In the genomic region with DNA sequence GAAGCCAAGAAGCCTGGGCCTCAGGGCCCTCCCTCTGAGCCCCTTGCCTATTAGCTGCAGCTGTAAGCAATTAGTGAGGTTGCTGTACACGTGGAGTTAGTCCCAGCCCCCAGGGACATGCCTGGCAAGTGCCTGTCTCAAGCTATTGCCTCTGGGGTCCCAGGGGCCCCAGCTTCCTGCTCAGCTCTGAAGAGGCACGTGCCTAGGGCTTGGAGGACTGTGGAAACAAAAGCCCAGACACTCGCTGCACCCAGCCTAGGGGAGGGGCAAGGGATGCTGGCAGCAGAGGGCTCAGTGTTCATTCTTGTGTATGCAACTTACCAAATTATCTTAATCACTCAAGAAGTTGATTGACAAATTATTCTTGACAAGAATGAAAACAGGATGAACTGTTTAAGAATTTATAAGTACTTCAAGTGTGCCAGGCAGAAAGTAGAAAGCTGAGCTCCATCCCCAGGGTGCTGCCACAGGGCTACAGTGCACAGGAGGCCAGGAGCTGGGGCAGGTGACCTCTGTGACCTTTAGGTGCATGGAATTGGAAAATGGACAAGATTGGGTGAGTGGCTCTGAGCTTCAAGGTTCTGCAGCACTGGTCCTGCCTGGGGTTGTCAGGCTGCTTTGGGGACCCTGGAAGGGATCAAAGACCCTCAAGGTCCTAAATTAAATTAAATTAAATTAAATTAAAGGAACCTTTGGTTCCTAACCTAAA, we compare ENCODE assay signal across 10 mouse cellular contexts.
DNase-seq lines count a peak whose midpoint lies in the region; ATAC-seq and TF ChIP-seq lines count a peak whose summit lies in the region.
"Had no signal": no experiment of that assay in that cellular context is flagged by ENCODE, and none has a peak within 500 bp of the region (broad histone marks: within the 10 kb centered on the region; RNA-seq: fewer than 3 reads in every experiment).

No protein-coding gene starts in this region.

- H3K4me1 ChIP-seq in lung, embryonic 14.5 days (ENCODE audit: insufficient read depth) = no peaks in the 10 kb centered on the region
- H3K4me1 ChIP-seq in forebrain, embryonic 13.5 days = peaks cover 13% of the 10 kb centered on the region
- no peaks in the 10 kb centered on the region for H3K4me1 ChIP-seq in liver, embryonic 12.5 days
- H3K4me1 ChIP-seq in stomach, embryonic 16.5 days (ENCODE audit: control insufficient read depth, insufficient read depth, low read length) = no peaks in the 10 kb centered on the region
- H3K4me1 ChIP-seq in thymus, adult 2 months (replicated peaks; ENCODE audit: control insufficient read depth, insufficient read depth, low read length) = no peaks in the 10 kb centered on the region

- no peaks in the 10 kb centered on the region for H3K27me3 ChIP-seq in lung, embryonic 14.5 days (ENCODE audit: insufficient read depth, low read length)
- H3K27me3 ChIP-seq in forebrain, embryonic 13.5 days = peaks cover 15% of the 10 kb centered on the region
- H3K27me3 ChIP-seq in liver, embryonic 12.5 days (replicated peaks) = no peaks in the 10 kb centered on the region
- H3K27me3 ChIP-seq in stomach, embryonic 16.5 days (ENCODE audit: control insufficient read depth, insufficient read depth, low read length) = no peaks in the 10 kb centered on the region
- no peaks in the 10 kb centered on the region for H3K27me3 ChIP-seq in thymus, adult 2 months (ENCODE audit: control insufficient read depth, insufficient read depth, low read length)

- no peak overlapping the region for H3K27ac ChIP-seq in lung, embryonic 14.5 days (ENCODE audit: low read depth)
- H3K27ac ChIP-seq in forebrain, embryonic 13.5 days = no peak overlapping the region
- H3K27ac ChIP-seq in liver, embryonic 12.5 days = no peak overlapping the region
- H3K27ac ChIP-seq in stomach, embryonic 16.5 days (ENCODE audit: low read length) = no peak overlapping the region
- no peak overlapping the region for H3K27ac ChIP-seq in thymus, adult 2 months (ENCODE audit: control insufficient read depth, insufficient read depth, low read length)

- no peak overlapping the region for H3K9ac ChIP-seq in lung, embryonic 14.5 days
- H3K9ac ChIP-seq in forebrain, embryonic 13.5 days = 0 out of 2 replicates have a peak overlapping the region, but pooled peaks have one; percentile 3
- no peak overlapping the region for H3K9ac ChIP-seq in liver, embryonic 12.5 days
- H3K9ac ChIP-seq in stomach, embryonic 16.5 days (ENCODE audit: low read length) = no peak overlapping the region

- TF ChIP-seq CTCF in lung, embryonic 14.5 days (IDR thresholded peaks at IDR 0.05; ENCODE audit: low read depth) = no peak
- no peak for TF ChIP-seq CTCF in thymus, adult 2 months (IDR thresholded peaks at IDR 0.05; ENCODE audit: borderline replicate concordance, control insufficient read depth, extremely low read depth, insufficient read depth, low read length, poor library complexity)

- peak; percentile 72 for ATAC-seq in lung, embryonic 14.5 days (ENCODE audit: insufficient read depth)
- peak; percentile 92 for ATAC-seq in forebrain, embryonic 13.5 days
- peak; percentile 48; the same call in 1 of the 2 replicates for ATAC-seq in liver, embryonic 12.5 days
- ATAC-seq in stomach, embryonic 16.5 days (ENCODE audit: insufficient read depth, low FRiP score) = peak; percentile 27; the same call in 1 of the 2 replicates
- ATAC-seq: inflammation-experienced regulatory T-cells, adult 6 months had no signal

- no peak for DNase-seq in lung, embryonic 14.5 days
- DNase-seq in lung, postnatal 4 days = no peak
- no peak for DNase-seq in c-Kit-positive CD71-positive TER-119-positive erythroid progenitor cells, embryonic 14.5 days (ENCODE audit: low spot score)
- DNase-seq in thymus, adult 2 months = no peak
- DNase-seq in B cell, adult 2 months = no peak

- no peaks in the 10 kb centered on the region for H3K36me3 ChIP-seq in lung, embryonic 14.5 days (ENCODE audit: insufficient read depth)
- no peaks in the 10 kb centered on the region; the same call in 1 of the 2 replicates for H3K36me3 ChIP-seq in forebrain, embryonic 13.5 days (ENCODE audit: poor library complexity, severe bottlenecking)
- no peaks in the 10 kb centered on the region for H3K36me3 ChIP-seq in liver, embryonic 12.5 days
- H3K36me3 ChIP-seq in stomach, embryonic 16.5 days (ENCODE audit: control insufficient read depth, insufficient read depth, low read length) = no peaks in the 10 kb centered on the region
- H3K36me3 ChIP-seq in thymus, adult 2 months (ENCODE audit: control insufficient read depth, insufficient read depth, low read length) = no peaks in the 10 kb centered on the region

- 0% methylated on average over 3 of the region's 3 CpGs for WGBS in lung, embryonic 14.5 days
- 0% methylated on average over 3 of the region's 3 CpGs for whole genome bisulfite sequencing in forebrain, embryonic 13.5 days
- WGBS in liver, embryonic 12.5 days (ENCODE audit: insufficient replicate concordance) = 2% methylated on average over 3 of the region's 3 CpGs
- 3% methylated on average over 3 of the region's 3 CpGs for WGBS in stomach, embryonic 16.5 days
- under 1% methylated on average over 3 of the region's 3 CpGs for WGBS in thymus, adult 2 months

- H3K9me3 ChIP-seq in lung, embryonic 14.5 days (ENCODE audit: low read depth, low read length) = no peaks in the 10 kb centered on the region
- H3K9me3 ChIP-seq in forebrain, embryonic 13.5 days (replicated peaks) = no peaks in the 10 kb centered on the region
- H3K9me3 ChIP-seq in liver, embryonic 12.5 days (replicated peaks) = no peaks in the 10 kb centered on the region
- H3K9me3 ChIP-seq in stomach, embryonic 16.5 days (replicated peaks; ENCODE audit: control insufficient read depth, low read length) = no peaks in the 10 kb centered on the region
- H3K9me3 ChIP-seq: megakaryocyte, embryonic 14.5 days had no signal

- TF ChIP-seq POLR2A in thymus, adult 2 months (IDR thresholded peaks at IDR 0.05; ENCODE audit: control insufficient read depth, extremely low read depth, insufficient read depth, low read length, poor library complexity) = no peak

- no peak overlapping the region for H3K4me3 ChIP-seq in lung, embryonic 14.5 days (ENCODE audit: low read depth, low read length)
- H3K4me3 ChIP-seq in forebrain, embryonic 13.5 days = no peak overlapping the region
- H3K4me3 ChIP-seq in liver, embryonic 12.5 days = no peak overlapping the region
- H3K4me3 ChIP-seq in stomach, embryonic 16.5 days (replicated peaks; ENCODE audit: low read length) = no peak overlapping the region
- H3K4me3 ChIP-seq in thymus, adult 2 months (ENCODE audit: control insufficient read depth, insufficient read depth, low read length) = no peak overlapping the region
- H3K4me3 ChIP-seq: megakaryocyte, embryonic 14.5 days had no signal

- H3K4me2 ChIP-seq in lung, embryonic 14.5 days = no peak overlapping the region
- H3K4me2 ChIP-seq in forebrain, embryonic 13.5 days = no peak overlapping the region
- no peak overlapping the region for H3K4me2 ChIP-seq in liver, embryonic 12.5 days
- no peak overlapping the region for H3K4me2 ChIP-seq in stomach, embryonic 16.5 days (ENCODE audit: low read depth, low read length)

Comparison
In these comparisons a context has a peak if more than half of its experiments do, and no peak if none do; other contexts are left out.
1. ATAC-seq: peak in every context shown above with its lines; median percentile 92 in forebrain, embryonic 13.5 days; 72 in lung, embryonic 14.5 days; 48 in liver, embryonic 12.5 days; 27 in stomach, embryonic 16.5 days.